Mouse (Mus musculus): ENCODE data around the gene Tagap1.
"Not testable (repeated sequence)": the region's sequence is repeated elsewhere in the genome, so short reads cannot be mapped to it uniquely, and the experiment has no call there.

- not testable (repeated sequence) for TF ChIP-seq CTCF (conservative IDR thresholded peaks at IDR 0.05; ENCODE audit: insufficient read depth, insufficient read length, low read depth, low read length); POLR2A (IDR thresholded peaks at IDR 0.05; ENCODE audit: low read depth, low read length)
Observed at GRCm38 (mm10) chr17:6972836-6973396, 12.0 kb upstream of the Tagap1 start.

Measured in kidney, adult 2 months (tissue).